Mouse (Mus musculus) forebrain, embryonic 13.5 days (tissue): ENCODE measurements around the gene Adra2c. TPM values are rescaled to one million over a fixed set of nuclear protein-coding genes. Genes with fewer than 3 reads are reported as not detected.

ENCODE experiments used
- ATAC-seq: fragments of 200-750 bp; cut with Nextera tagmentation; 2 replicates; pipeline ENCODE4 v1.8.0; 2017
- H3K27ac ChIP-seq: fragments of 300-500 bp; sonication (generic); 2 replicates; pipeline ENCODE4 v1.5.1; 2015; ENCODE audit warnings: inconsistent platforms, mild to moderate bottlenecking, moderate library complexity
- H3K27me3 ChIP-seq: fragments of 300-500 bp; sonication (generic); 2 replicates; pipeline ENCODE4 v1.6.1; 2015; ENCODE audit warnings: mild to moderate bottlenecking, inconsistent platforms
- H3K36me3 ChIP-seq: fragments of 300-500 bp; sonication (generic); 2 replicates; pipeline ENCODE4 v1.6.1; 2015; ENCODE audit warnings: mild to moderate bottlenecking, inconsistent platforms; ENCODE audit not compliant: poor library complexity, severe bottlenecking
- H3K4me1 ChIP-seq: fragments of 300-500 bp; sonication (generic); 2 replicates; pipeline ENCODE4 v1.6.1; 2015; ENCODE audit warnings: inconsistent platforms
- H3K4me2 ChIP-seq: fragments of 300-500 bp; sonication (generic); 2 replicates; pipeline ENCODE4 v1.6.1; 2015; ENCODE audit warnings: inconsistent platforms, mild to moderate bottlenecking, moderate library complexity
- H3K4me3 ChIP-seq: fragments of 300-500 bp; sonication (generic); 2 replicates; pipeline ENCODE4 v1.5.1; 2015; ENCODE audit warnings: mild to moderate bottlenecking, inconsistent platforms
- H3K9ac ChIP-seq: fragments of 300-500 bp; sonication (generic); 2 replicates; pipeline ENCODE4 v1.6.1; 2015; ENCODE audit warnings: mild to moderate bottlenecking, inconsistent platforms
- H3K9me3 ChIP-seq: fragments of 300-500 bp; sonication (generic); replicated peaks from 2 replicates; pipeline ENCODE4 v1.6.1; 2016; ENCODE audit warnings: inconsistent platforms
- WGBS: fragments of 180-500 bp; shearing (Covaris S2); methylation state at CpG from one replicate; pipeline ENCODE4 v1.1.7; 2015; 5-methylcytosine and 5-hydroxymethylcytosine counted together
- polyA plus RNA-seq: library from polyadenylated mRNA; unstranded; fragments of >200 nt; fragmentation: Nextera tagmentation; extraction: Ambion mirVana; gene quantifications from 2 replicates; pipeline ENCODE4 v1.2.1, GENCODE M21; 2015

Adra2c gene
- polyA plus RNA-seq, 1 experiment from 2014 or later: 0.19 TPM

GRCm38 (mm10) chr5:35313231-35313821 lies 35.2 kb downstream of the Adra2c start:
- Histone ChIP-seq H3K9me3 (no peaks in the 10 kb centered on the region), H3K4me3 (peak overlapping the region; percentile 31), H3K4me2 (peak overlapping the region; percentile 58), H3K27ac (no peak overlapping the region), H3K36me3 (no peaks in the 10 kb centered on the region), H3K9ac (peak overlapping the region; percentile 47), H3K27me3 (peaks cover 38% of the 10 kb centered on the region), H3K4me1 (peaks cover 12% of the 10 kb centered on the region)
- ATAC-seq: peak; percentile 81; the same call in 1 of the 2 replicates
- WGBS: 1% methylated on average over 21 of the region's 21 CpGs

GRCm38 (mm10) chr5:35313826-35314586 lies 35.9 kb downstream of the Adra2c start:
- peak; percentile 60; the same call in 1 of the 2 replicates for ATAC-seq
- H3K27ac ChIP-seq: no peak overlapping the region
- peak overlapping the region; percentile 31 for H3K4me3 ChIP-seq
- H3K9me3 ChIP-seq: no peaks in the 10 kb centered on the region
- WGBS: 17% methylated on average over 18 of the region's 18 CpGs
- peak overlapping the region; percentile 47 for H3K9ac ChIP-seq
- peaks cover 12% of the 10 kb centered on the region for H3K4me1 ChIP-seq
- H3K4me2 ChIP-seq: peak overlapping the region; percentile 58
- no peaks in the 10 kb centered on the region for H3K36me3 ChIP-seq
- peaks cover 38% of the 10 kb centered on the region for H3K27me3 ChIP-seq

GRCm38 (mm10) chr5:35314629-35315028 lies 36.5 kb downstream of the Adra2c start:
- H3K4me2 ChIP-seq: no peak overlapping the region
- H3K27me3 ChIP-seq: peaks cover 38% of the 10 kb centered on the region
- H3K4me1 ChIP-seq: peaks cover 12% of the 10 kb centered on the region
- no peak overlapping the region for H3K9ac ChIP-seq
- H3K36me3 ChIP-seq: no peaks in the 10 kb centered on the region
- 78% methylated on average over 3 of the region's 3 CpGs for WGBS
- no peak overlapping the region for H3K27ac ChIP-seq
- H3K4me3 ChIP-seq: no peak overlapping the region
- no peak for ATAC-seq
- no peaks in the 10 kb centered on the region for H3K9me3 ChIP-seq

GRCm38 (mm10) chr5:35315204-35315603 lies 37.1 kb downstream of the Adra2c start:
- Histone ChIP-seq H3K4me3 (no peak overlapping the region), H3K9me3 (no peaks in the 10 kb centered on the region), H3K9ac (no peak overlapping the region), H3K27ac (no peak overlapping the region), H3K27me3 (peaks cover 38% of the 10 kb centered on the region), H3K36me3 (no peaks in the 10 kb centered on the region), H3K4me2 (no peak overlapping the region), H3K4me1 (peaks cover 12% of the 10 kb centered on the region)
- no peak for ATAC-seq
- WGBS: 82% methylated on average over 3 of the region's 3 CpGs

DNA sequence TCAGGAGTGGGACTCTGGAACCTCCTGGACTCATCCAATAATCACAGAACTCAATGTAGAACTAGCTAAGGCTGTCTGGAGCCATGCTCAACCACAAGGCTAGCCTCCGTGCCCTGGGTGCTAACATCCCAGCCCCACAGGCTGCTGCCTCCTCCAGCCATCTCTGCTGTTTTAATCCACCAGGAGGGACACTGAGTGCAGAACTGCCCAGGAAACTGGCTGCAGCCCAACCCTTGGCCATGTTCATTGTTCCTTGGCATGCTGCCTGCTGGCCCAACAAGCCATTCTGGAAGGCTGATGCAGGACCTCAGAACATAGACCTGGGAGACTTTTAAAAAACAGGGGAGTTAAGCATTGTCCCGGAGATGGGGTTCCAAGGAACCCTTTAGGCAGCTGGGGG lies 42.5 kb downstream of the Adra2c start:
- H3K9me3 ChIP-seq: no peaks in the 10 kb centered on the region
- H3K4me2 ChIP-seq: no peak overlapping the region
- no peaks in the 10 kb centered on the region for H3K4me1 ChIP-seq
- H3K9ac ChIP-seq: no peak overlapping the region
- H3K27ac ChIP-seq: no peak overlapping the region
- peaks cover 7% of the 10 kb centered on the region for H3K27me3 ChIP-seq
- no peak overlapping the region for H3K4me3 ChIP-seq
- 77% methylated on average over 2 of the region's 2 CpGs for WGBS
- no peaks in the 10 kb centered on the region for H3K36me3 ChIP-seq
- no peak for ATAC-seq

DNA sequence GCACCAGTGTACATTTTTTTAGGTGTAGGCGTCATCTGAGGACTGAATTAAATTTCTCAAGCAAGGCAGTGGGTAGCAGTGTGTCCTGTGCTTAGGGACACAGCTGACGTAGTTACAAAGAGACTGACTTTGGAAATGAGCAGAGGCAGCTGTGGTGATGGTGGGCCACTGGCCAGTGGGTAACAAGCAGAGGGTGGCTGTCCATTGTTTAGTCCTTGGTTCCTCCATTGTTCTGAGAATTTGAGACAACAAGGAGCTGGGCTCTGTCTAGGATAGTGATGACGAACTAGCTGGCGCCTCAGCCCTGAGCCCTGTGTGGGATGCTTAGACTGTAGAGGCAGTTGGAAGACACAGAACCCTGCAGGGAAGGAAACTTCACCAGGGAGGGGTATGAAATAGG lies 52.7 kb downstream of the Adra2c start:
- Histone ChIP-seq H3K4me3 (no peak overlapping the region), H3K27me3 (no peaks in the 10 kb centered on the region), H3K36me3 (no peaks in the 10 kb centered on the region), H3K27ac (no peak overlapping the region), H3K9me3 (no peaks in the 10 kb centered on the region), H3K4me1 (peaks cover 17% of the 10 kb centered on the region), H3K9ac (no peak overlapping the region), H3K4me2 (no peak overlapping the region)
- no peak for ATAC-seq
- WGBS: 61% methylated on average over 4 of the region's 4 CpGs

Other genes starting within 250 kb of the Adra2c start
- 0.57 and 0.72 TPM in 2 replicates for gene Hgfac, start 236.8 kb upstream of the Adra2c start, polyA plus RNA-seq
- 1.9 and 2.6 TPM in 2 replicates for gene Dok7, start 221.6 kb upstream of the Adra2c start, polyA plus RNA-seq
- 95.2 and 104 TPM in 2 replicates for gene Lrpap1, start 172.6 kb upstream of the Adra2c start, polyA plus RNA-seq
- gene Hmx1, start 110.8 kb downstream of the Adra2c start, polyA plus RNA-seq: not detected in 2 replicates
- 0.37 and 0.43 TPM in 2 replicates for gene Cpz, start 247.4 kb downstream of the Adra2c start, polyA plus RNA-seq